Mouse (Mus musculus): Measurements from ENCODE around the gene Rxra. TPM values are rescaled to one million over a fixed set of nuclear protein-coding genes. Genes with fewer than 3 reads are reported as not detected.
A peak's percentile ranks its signal among the peaks of the same experiment; 100 is the strongest.

Rxra gene
- polyA plus RNA-seq, 1 experiment from 2014 or later: 4.2 TPM

DNA sequence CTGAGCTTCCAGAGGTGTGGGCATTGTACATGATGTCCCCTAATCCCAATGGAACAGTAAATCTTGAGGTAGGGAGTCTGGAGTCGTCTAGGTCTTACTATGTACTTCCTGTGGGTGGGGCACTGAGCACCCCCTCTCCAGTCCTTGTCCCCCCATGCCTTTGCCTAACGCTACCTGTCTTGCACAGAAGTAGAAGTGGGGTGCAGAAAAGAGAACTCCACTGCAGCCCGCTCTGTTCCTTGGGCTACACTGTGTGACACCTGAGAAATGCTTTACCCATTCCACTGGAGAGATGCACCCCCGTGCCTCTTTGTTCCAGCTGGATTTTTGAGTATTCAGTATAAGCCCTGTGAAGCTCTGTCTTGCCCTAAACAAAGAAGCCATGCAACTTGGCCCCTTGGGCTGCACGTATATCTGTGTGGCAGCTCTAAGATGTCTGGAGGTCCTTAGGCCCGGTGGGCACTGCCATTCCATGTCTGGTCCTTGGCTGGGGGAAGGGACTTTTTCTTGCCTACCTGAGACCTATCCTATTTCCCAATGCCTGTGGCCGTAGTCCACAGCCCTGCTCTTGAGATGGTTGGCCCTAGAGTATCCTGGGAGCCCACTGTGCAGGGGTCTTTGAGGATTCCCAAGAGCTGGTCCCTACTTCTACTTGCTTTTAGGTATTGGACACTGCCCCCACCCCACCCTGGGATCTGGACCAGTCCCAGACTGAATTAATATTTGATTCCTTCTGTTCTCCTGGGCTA is 67.8 kb downstream of the Rxra start:
- 88% methylated on average over 7 of the region's 7 CpGs for WGBS (ENCODE audit: insufficient replicate concordance)
- no peak overlapping the region for H3K9ac ChIP-seq (ENCODE audit: low read depth, low read length)
- no peak overlapping the region for H3K4me3 ChIP-seq (ENCODE audit: low read depth, low read length)
- H3K36me3 ChIP-seq (ENCODE audit: control insufficient read depth, insufficient read depth, low read length): peaks cover 6% of the 10 kb centered on the region
- ATAC-seq (replicated peaks; ENCODE audit: insufficient number of reproducible peaks, low FRiP score, low TSS enrichment): no peak
- no peak overlapping the region for H3K27ac ChIP-seq (ENCODE audit: low read depth, low read length)
- no peaks in the 10 kb centered on the region for H3K9me3 ChIP-seq (replicated peaks; ENCODE audit: control insufficient read depth, low read length)
- H3K27me3 ChIP-seq (ENCODE audit: control insufficient read depth, insufficient read depth, low read length): peaks cover 41% of the 10 kb centered on the region
- H3K4me1 ChIP-seq (ENCODE audit: control insufficient read depth, insufficient read depth, low read length): peaks cover 39% of the 10 kb centered on the region
- H3K4me2 ChIP-seq: no peak overlapping the region

DNA sequence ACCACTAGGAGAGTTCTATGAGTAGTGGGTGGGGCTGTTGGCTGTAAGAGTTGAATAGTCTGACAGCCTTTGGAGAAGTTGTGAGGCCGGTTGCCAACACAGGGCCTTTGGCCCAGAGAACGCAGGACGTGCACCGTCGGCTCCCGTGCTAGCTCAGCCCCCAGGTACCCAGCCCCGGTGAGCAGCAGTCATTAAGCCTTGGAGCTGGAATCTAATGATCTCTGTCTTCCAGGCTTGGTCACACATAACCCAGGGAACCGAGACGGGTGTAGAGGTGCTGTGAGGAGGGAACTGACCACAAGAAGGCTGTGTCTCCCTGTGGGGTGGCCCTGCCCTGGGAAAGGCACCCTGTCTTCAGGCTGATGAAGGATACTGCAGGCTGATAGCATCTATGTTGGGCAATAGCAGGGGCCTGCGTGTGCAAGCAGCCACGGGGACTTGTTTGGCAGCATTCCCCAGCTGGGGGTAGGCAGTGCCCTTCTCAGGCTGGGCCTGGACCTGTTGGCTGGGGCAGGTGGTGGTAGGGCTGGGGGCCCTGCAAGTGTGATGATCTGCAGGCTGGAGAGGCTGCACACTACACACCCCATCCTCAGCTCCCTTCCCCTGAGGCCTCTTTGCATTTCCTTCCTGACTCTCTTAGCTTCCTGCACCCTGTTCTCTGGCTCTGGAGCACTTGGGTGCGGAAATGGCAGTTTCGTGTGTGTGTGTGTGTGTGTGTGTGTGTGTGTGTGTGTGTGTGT is 68.5 kb downstream of the Rxra start:
- Histone ChIP-seq H3K36me3 (ENCODE audit: control insufficient read depth, insufficient read depth, low read length) (peaks cover 9% of the 10 kb centered on the region), H3K9me3 (replicated peaks; ENCODE audit: control insufficient read depth, low read length) (no peaks in the 10 kb centered on the region), H3K4me3 (ENCODE audit: low read depth, low read length) (no peak overlapping the region), H3K4me2 (no peak overlapping the region), H3K27me3 (ENCODE audit: control insufficient read depth, insufficient read depth, low read length) (peaks cover 43% of the 10 kb centered on the region), H3K9ac (ENCODE audit: low read depth, low read length) (no peak overlapping the region), H3K27ac (ENCODE audit: low read depth, low read length) (no peak overlapping the region), H3K4me1 (ENCODE audit: control insufficient read depth, insufficient read depth, low read length) (peaks cover 36% of the 10 kb centered on the region)
- no peak for ATAC-seq (replicated peaks; ENCODE audit: insufficient number of reproducible peaks, low FRiP score, low TSS enrichment)
- WGBS (ENCODE audit: insufficient replicate concordance): 70% methylated on average over 13 of the region's 13 CpGs

DNA sequence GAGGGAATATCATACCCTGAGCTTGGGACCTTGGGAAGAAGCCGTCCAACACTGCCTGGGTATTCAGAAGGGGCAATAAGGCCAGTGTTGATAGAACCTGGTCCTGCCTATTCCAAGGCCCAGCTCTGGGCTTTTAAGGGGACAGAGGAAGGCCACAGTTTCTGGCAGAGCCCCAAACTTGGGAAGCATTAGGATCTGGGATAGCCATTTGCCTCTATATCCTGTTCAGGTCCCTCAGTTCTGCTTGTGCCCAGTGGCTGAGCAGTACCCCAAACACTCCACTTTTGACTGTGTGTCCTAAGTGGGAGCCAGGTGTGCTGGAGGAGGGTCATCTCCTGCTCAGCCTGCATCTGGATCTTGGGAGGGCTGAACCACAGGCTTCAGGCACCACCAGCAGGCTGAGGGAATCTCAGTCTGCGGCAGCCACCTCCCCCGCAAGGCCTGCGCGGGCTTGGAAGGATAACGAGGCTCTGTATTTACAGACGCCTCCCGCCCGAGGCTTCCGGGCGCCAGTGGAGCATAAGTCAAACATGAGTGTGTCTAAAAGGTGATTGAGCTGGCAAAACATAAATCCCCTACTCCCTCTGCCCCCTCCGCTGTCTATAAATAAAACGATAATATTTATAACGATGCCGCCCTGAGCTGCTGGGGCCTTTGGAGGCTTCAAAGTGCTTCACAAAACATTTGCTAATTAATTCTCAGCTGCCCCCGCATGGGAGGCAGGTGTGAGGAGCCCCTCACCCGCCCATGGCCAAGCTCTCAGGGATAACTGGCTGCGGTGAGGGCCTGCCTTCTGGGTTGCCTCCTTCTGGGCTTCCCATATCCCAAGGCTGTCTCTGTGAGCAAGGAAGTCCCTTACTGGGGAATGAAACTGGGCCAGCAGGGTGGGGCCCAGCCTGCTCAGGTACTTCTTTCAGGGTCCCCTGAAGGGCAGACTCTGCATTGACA is 69.7 kb downstream of the Rxra start:
- Histone ChIP-seq H3K27me3 (ENCODE audit: control insufficient read depth, insufficient read depth, low read length) (peaks cover 47% of the 10 kb centered on the region), H3K36me3 (ENCODE audit: control insufficient read depth, insufficient read depth, low read length) (peaks cover 9% of the 10 kb centered on the region), H3K4me2 (no peak overlapping the region), H3K9me3 (replicated peaks; ENCODE audit: control insufficient read depth, low read length) (no peaks in the 10 kb centered on the region), H3K4me3 (ENCODE audit: low read depth, low read length) (no peak overlapping the region), H3K9ac (ENCODE audit: low read depth, low read length) (no peak overlapping the region), H3K4me1 (ENCODE audit: control insufficient read depth, insufficient read depth, low read length) (peaks cover 33% of the 10 kb centered on the region), H3K27ac (ENCODE audit: low read depth, low read length) (no peak overlapping the region)
- 28% methylated on average over 18 of the region's 18 CpGs for WGBS (ENCODE audit: insufficient replicate concordance)
- 0 out of 2 replicates have a peak, but pooled peaks have one; percentile 23 for ATAC-seq (replicated peaks; ENCODE audit: insufficient number of reproducible peaks, low FRiP score, low TSS enrichment)

DNA sequence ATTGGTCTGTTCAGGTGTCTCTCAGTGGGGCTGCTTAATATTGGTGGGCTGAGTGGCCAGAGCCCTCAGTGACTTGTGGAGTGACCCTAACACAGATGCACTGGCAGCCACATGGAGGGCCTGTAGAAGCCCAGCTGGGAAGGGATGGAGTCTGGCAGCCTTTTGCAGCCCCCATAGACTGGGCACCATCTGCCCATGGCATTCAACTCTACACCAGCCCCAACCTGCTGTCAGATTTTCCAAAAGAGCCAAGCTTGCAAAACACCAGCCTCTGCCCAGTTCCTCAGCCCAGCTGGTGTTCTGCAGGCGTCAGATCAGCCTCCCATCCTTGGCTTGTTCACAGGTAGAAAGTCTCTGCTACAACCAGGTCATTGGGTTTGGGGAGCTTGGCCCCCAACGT is 70.6 kb downstream of the Rxra start:
- Histone ChIP-seq H3K27ac (ENCODE audit: low read depth, low read length) (no peak overlapping the region), H3K4me1 (ENCODE audit: control insufficient read depth, insufficient read depth, low read length) (peaks cover 42% of the 10 kb centered on the region), H3K9ac (ENCODE audit: low read depth, low read length) (no peak overlapping the region), H3K4me3 (ENCODE audit: low read depth, low read length) (no peak overlapping the region), H3K9me3 (replicated peaks; ENCODE audit: control insufficient read depth, low read length) (no peaks in the 10 kb centered on the region), H3K27me3 (ENCODE audit: control insufficient read depth, insufficient read depth, low read length) (peaks cover 48% of the 10 kb centered on the region), H3K4me2 (no peak overlapping the region), H3K36me3 (ENCODE audit: control insufficient read depth, insufficient read depth, low read length) (peaks cover 8% of the 10 kb centered on the region)
- WGBS (ENCODE audit: insufficient replicate concordance): 73% methylated on average over 2 of the region's 2 CpGs
- no peak for ATAC-seq (replicated peaks; ENCODE audit: insufficient number of reproducible peaks, low FRiP score, low TSS enrichment)

DNA sequence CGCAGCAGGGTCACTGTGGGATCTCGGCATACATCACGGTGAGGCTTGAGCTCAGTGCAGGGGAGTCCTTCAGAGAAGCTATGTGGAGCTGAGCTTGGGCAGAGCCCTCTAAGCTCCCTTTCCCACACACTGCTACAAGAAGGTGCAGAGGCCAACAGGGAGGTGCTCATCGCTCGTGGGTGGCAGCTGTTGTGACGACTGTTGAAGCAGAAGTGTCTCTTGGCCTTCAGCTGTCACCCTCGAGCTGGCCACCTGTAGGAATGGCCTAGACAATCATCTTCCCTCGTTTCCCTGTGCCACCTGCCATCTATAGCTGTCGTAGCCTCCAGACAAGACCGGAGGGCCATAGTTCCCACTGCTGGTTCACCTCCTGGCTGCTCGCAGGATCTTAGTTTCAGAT is 72.7 kb downstream of the Rxra start:
- 83% methylated on average over 11 of the region's 11 CpGs for WGBS (ENCODE audit: insufficient replicate concordance)
- peaks cover 56% of the 10 kb centered on the region for H3K27me3 ChIP-seq (ENCODE audit: control insufficient read depth, insufficient read depth, low read length)
- no peaks in the 10 kb centered on the region for H3K9me3 ChIP-seq (replicated peaks; ENCODE audit: control insufficient read depth, low read length)
- H3K4me2 ChIP-seq: no peak overlapping the region
- H3K4me1 ChIP-seq (ENCODE audit: control insufficient read depth, insufficient read depth, low read length): peaks cover 48% of the 10 kb centered on the region
- no peak for ATAC-seq (replicated peaks; ENCODE audit: insufficient number of reproducible peaks, low FRiP score, low TSS enrichment)
- H3K4me3 ChIP-seq (ENCODE audit: low read depth, low read length): no peak overlapping the region
- no peak overlapping the region for H3K27ac ChIP-seq (ENCODE audit: low read depth, low read length)
- H3K36me3 ChIP-seq (ENCODE audit: control insufficient read depth, insufficient read depth, low read length): peaks cover 10% of the 10 kb centered on the region
- H3K9ac ChIP-seq (ENCODE audit: low read depth, low read length): no peak overlapping the region

DNA sequence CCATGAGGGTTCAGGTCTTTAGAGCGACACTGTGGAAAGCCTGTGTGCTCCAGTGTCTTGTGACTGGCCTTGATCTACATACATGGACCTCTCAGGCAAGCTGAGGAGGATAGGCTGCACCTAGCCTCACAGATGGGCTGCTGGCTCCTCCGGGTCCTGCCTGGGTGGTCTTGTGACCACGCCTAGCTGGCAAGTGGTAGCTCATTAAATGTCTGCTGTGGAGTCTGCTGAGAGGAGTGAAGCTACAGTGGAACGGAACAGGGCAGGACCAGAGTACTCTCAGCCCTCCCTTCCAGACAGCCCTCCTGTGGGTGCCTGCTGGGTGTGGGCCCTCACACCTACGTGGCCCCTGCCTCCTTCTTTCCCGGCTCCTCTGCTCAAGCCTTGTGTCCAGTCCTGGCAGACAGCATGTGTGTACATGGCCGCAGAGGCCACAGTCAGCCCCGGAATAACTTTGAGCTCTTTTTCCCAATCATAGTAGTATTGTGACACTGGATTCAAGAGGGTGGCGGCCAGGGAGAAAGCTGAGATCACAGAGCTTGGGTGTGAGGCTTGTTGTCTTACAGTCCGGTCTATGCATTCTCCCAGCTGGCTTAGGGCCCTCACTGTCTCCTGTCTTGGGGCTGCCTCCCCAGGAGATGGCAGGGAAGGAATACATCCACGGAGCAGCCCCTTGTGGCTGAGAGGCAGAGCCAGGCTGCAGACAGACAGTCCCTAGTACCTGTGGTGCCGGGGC is 74.3 kb downstream of the Rxra start:
- Histone ChIP-seq H3K4me2 (no peak overlapping the region), H3K4me1 (ENCODE audit: control insufficient read depth, insufficient read depth, low read length) (peaks cover 41% of the 10 kb centered on the region), H3K27ac (ENCODE audit: low read depth, low read length) (peak overlapping the region; percentile 54), H3K4me3 (ENCODE audit: low read depth, low read length) (no peak overlapping the region), H3K9ac (ENCODE audit: low read depth, low read length) (peak overlapping the region; percentile 28), H3K36me3 (ENCODE audit: control insufficient read depth, insufficient read depth, low read length) (peaks cover 13% of the 10 kb centered on the region), H3K27me3 (ENCODE audit: control insufficient read depth, insufficient read depth, low read length) (peaks cover 60% of the 10 kb centered on the region), H3K9me3 (replicated peaks; ENCODE audit: control insufficient read depth, low read length) (no peaks in the 10 kb centered on the region)
- ATAC-seq (replicated peaks; ENCODE audit: insufficient number of reproducible peaks, low FRiP score, low TSS enrichment): no peak
- 64% methylated on average over 12 of the region's 12 CpGs for WGBS (ENCODE audit: insufficient replicate concordance)

DNA sequence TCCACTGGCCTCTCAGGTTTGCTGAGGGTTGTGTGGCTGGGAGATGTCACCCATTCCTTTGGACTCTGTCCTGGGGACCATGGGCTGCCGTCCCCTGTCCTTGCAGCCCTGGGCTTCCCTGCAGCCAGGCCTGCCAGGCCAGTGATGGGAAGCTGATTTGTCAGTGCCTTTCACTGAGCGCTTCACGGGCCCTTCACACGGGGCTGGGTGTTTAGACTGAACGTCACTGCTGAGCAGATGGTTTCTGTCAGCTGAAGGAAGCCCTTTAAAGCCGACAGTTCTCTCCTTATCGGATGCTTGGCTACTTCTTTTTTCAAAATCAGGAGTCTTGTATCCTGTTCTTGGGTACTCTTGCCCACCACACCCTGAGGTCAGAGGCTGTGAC is 74.9 kb downstream of the Rxra start:
- H3K36me3 ChIP-seq (ENCODE audit: control insufficient read depth, insufficient read depth, low read length): peaks cover 13% of the 10 kb centered on the region
- ATAC-seq (replicated peaks; ENCODE audit: insufficient number of reproducible peaks, low FRiP score, low TSS enrichment): peak; percentile 43; the same call in 1 of the 2 replicates
- peak overlapping the region; percentile 54 for H3K27ac ChIP-seq (ENCODE audit: low read depth, low read length)

DNA sequence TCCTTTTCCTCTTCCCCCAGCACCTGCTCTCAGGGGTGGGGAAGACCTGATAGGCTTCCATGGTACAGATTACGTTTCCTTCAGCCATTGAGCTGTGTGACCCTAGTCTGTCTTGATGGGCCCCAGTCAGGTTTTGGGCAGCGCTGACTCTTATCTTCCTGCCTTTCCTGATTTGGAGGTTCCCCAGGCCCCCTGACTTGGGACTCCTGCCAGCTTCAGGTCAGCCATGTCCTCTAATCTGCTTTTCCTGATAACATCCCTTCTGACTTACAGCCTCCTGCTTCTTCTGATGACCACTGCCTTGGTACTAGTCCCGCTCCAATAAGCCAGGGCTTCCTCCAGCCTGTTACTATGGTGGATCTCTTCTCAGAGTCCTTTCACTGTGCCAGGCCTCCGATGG is 75.6 kb downstream of the Rxra start:
- no peak overlapping the region; the same call in 1 of the 2 replicates for H3K4me2 ChIP-seq
- no peak overlapping the region for H3K4me3 ChIP-seq (ENCODE audit: low read depth, low read length)
- 26% methylated on average over 4 of the region's 4 CpGs for WGBS (ENCODE audit: insufficient replicate concordance)
- H3K36me3 ChIP-seq (ENCODE audit: control insufficient read depth, insufficient read depth, low read length): peaks cover 15% of the 10 kb centered on the region
- peaks cover 58% of the 10 kb centered on the region for H3K27me3 ChIP-seq (ENCODE audit: control insufficient read depth, insufficient read depth, low read length)
- ATAC-seq (replicated peaks; ENCODE audit: insufficient number of reproducible peaks, low FRiP score, low TSS enrichment): no peak
- 0 out of 2 replicates have a peak overlapping the region, but pooled peaks have one; percentile 22 for H3K9ac ChIP-seq (ENCODE audit: low read depth, low read length)
- H3K9me3 ChIP-seq (replicated peaks; ENCODE audit: control insufficient read depth, low read length): no peaks in the 10 kb centered on the region
- H3K27ac ChIP-seq (ENCODE audit: low read depth, low read length): no peak overlapping the region
- peaks cover 39% of the 10 kb centered on the region for H3K4me1 ChIP-seq (ENCODE audit: control insufficient read depth, insufficient read depth, low read length)

More for the DNA sequence above, 74.9 kb downstream of the Rxra start:
- no peaks in the 10 kb centered on the region for H3K9me3 ChIP-seq (replicated peaks; ENCODE audit: control insufficient read depth, low read length)
- peak overlapping the region; percentile 28; the same call in 1 of the 2 replicates for H3K9ac ChIP-seq (ENCODE audit: low read depth, low read length)
- H3K4me3 ChIP-seq (ENCODE audit: low read depth, low read length): no peak overlapping the region
- 9% methylated on average over 7 of the region's 7 CpGs for WGBS (ENCODE audit: insufficient replicate concordance)
- H3K4me1 ChIP-seq (ENCODE audit: control insufficient read depth, insufficient read depth, low read length): peaks cover 40% of the 10 kb centered on the region
- no peak overlapping the region for H3K4me2 ChIP-seq
- H3K27me3 ChIP-seq (ENCODE audit: control insufficient read depth, insufficient read depth, low read length): peaks cover 60% of the 10 kb centered on the region
